Mouse (Mus musculus) forebrain, embryonic 11.5 days (tissue): ENCODE data around the gene Zfp131. TPM values are rescaled to one million over a fixed set of nuclear protein-coding genes. Genes with fewer than 3 reads are reported as not detected.

Experiments used
- ATAC-seq: fragments of 200-750 bp; cut with Nextera tagmentation; replicated peaks from 2 replicates; pipeline ENCODE4 v1.8.0; 2017; ENCODE audit warnings: moderate TSS enrichment; ENCODE audit not compliant: low FRiP score
- DNase-seq: peaks from one replicate; pipeline ENCODE4 v3.0.0-alpha.2; 2017; ENCODE audit warnings: low spot score
- H3K27ac ChIP-seq: fragments of 300-500 bp; sonication (generic); 2 replicates; pipeline ENCODE4 v1.5.1; 2014; ENCODE audit warnings: low read depth, low read length
- H3K27me3 ChIP-seq: fragments of 300-500 bp; sonication (generic); 2 replicates; pipeline ENCODE4 v1.6.1; 2014; ENCODE audit warnings: mild to moderate bottlenecking, low read length, mixed read lengths; ENCODE audit not compliant: control insufficient read depth, insufficient read depth
- H3K36me3 ChIP-seq: fragments of 300-500 bp; sonication (generic); 2 replicates; pipeline ENCODE4 v1.6.1; 2014; ENCODE audit warnings: mild to moderate bottlenecking, low read length, moderate library complexity, mixed read lengths; ENCODE audit not compliant: control insufficient read depth, insufficient read depth
- H3K4me1 ChIP-seq: fragments of 300-500 bp; sonication (generic); replicated peaks from 2 replicates; pipeline ENCODE4 v1.6.1; 2014; ENCODE audit warnings: low read length, mixed read lengths; ENCODE audit not compliant: control insufficient read depth, insufficient read depth
- H3K4me2 ChIP-seq: fragments of 300-500 bp; sonication (generic); 2 replicates; pipeline ENCODE4 v1.6.1; 2014; ENCODE audit warnings: low read depth, mild to moderate bottlenecking, low read length, moderate library complexity, mixed read lengths; ENCODE audit not compliant: severe bottlenecking
- H3K4me3 ChIP-seq: fragments of 300-500 bp; sonication (generic); 2 replicates; pipeline ENCODE4 v1.5.1; 2014; ENCODE audit warnings: low read depth, low read length
- H3K9ac ChIP-seq: fragments of 300-500 bp; sonication (generic); 2 replicates; pipeline ENCODE4 v1.6.1; 2014; ENCODE audit warnings: low read length
- H3K9me3 ChIP-seq: fragments of 300-500 bp; sonication (generic); 2 replicates; pipeline ENCODE4 v1.6.1; 2016; ENCODE audit warnings: low read length, mixed read lengths; ENCODE audit not compliant: control insufficient read depth
- WGBS: fragments of 180-500 bp; shearing (Covaris S2); extraction: QIAGEN DNeasy Blood & Tissue Kit; methylation state at CpG from one replicate; pipeline ENCODE4 v1.1.7; 2014; 5-methylcytosine and 5-hydroxymethylcytosine counted together
- polyA plus RNA-seq: library from polyadenylated mRNA; unstranded; fragments of >200 nt; fragmentation: Nextera tagmentation; extraction: Ambion mirVana; gene quantifications from 2 replicates; pipeline ENCODE4 v1.2.1, GENCODE M21; 2014

Zfp131 gene
- polyA plus RNA-seq, 1 experiment from 2014 or later, result 50.7 TPM

- H3K4me1 ChIP-seq, result no peaks in the 10 kb centered on the region
- DNase-seq (no peak), ATAC-seq (no peak)
- H3K9me3 ChIP-seq, result no peaks in the 10 kb centered on the region
- H3K4me3 ChIP-seq, result no peak overlapping the region
- H3K27ac ChIP-seq, result no peak overlapping the region
- peaks cover 5% of the 10 kb centered on the region; the same call in 1 of the 2 replicates for H3K36me3 ChIP-seq
- no peak overlapping the region for H3K9ac ChIP-seq
- WGBS, result 94% methylated on average over 7 of the region's 7 CpGs
- no peaks in the 10 kb centered on the region for H3K27me3 ChIP-seq
- H3K4me2 ChIP-seq, result no peak overlapping the region
These were observed 24.2 kb downstream of the Zfp131 start for GRCm38 (mm10) chr13:119766480-119766879.

GRCm38 (mm10) chr13:119756831-119757230 is 33.9 kb downstream of the Zfp131 start:
- H3K36me3 ChIP-seq, result no peaks in the 10 kb centered on the region
- 0 out of 2 replicates have a peak, but pooled peaks cover 1% of the 10 kb centered on the region for H3K4me1 ChIP-seq
- H3K27me3 ChIP-seq, result no peaks in the 10 kb centered on the region
- no peaks in the 10 kb centered on the region for H3K9me3 ChIP-seq
- WGBS, result 34% methylated on average over 5 of the region's 5 CpGs
- no peak overlapping the region for H3K27ac ChIP-seq
- no peak overlapping the region for H3K9ac ChIP-seq
- H3K4me2 ChIP-seq, result no peak overlapping the region
- H3K4me3 ChIP-seq, result no peak overlapping the region
- ATAC-seq (no peak), DNase-seq (no peak)

GRCm38 (mm10) chr13:119755681-119756471 is 34.8 kb downstream of the Zfp131 start, which contains the start of gene Nim1k:
Gene Nim1k (minus strand): TSS chr13:119755882.
- H3K27ac ChIP-seq, result peak within 1 kb of the TSS; percentile 28
- peak within 1 kb of the TSS; percentile 49 for H3K4me3 ChIP-seq
- H3K4me2 ChIP-seq, result peak within 1 kb of the TSS; percentile 85
- H3K9ac ChIP-seq, result peak within 1 kb of the TSS; percentile 68
- no peaks in the 10 kb centered on the region for H3K27me3 ChIP-seq
- no peaks in the 10 kb centered on the region for H3K36me3 ChIP-seq
- DNase-seq, result peak; percentile 89
- WGBS, result 1% methylated on average over 43 of the region's 43 CpGs
- H3K4me1 ChIP-seq, result 0 out of 2 replicates have a peak, but pooled peaks cover 1% of the 10 kb centered on the region
- no peaks in the 10 kb centered on the region for H3K9me3 ChIP-seq
- ATAC-seq, result peak; percentile 87

GRCm38 (mm10) chr13:119755141-119755547 is 35.5 kb downstream of the Zfp131 start:
- peak overlapping the region; percentile 49 for H3K4me3 ChIP-seq
- no peaks in the 10 kb centered on the region for H3K27me3 ChIP-seq
- under 1% methylated on average over 16 of the region's 16 CpGs for WGBS
- H3K4me2 ChIP-seq, result peak overlapping the region; percentile 85
- no peaks in the 10 kb centered on the region for H3K36me3 ChIP-seq
- ATAC-seq (peak; percentile 63), DNase-seq (peak; percentile 67)
- 0 out of 2 replicates have a peak overlapping the region, but pooled peaks have one; percentile 4 for H3K27ac ChIP-seq
- H3K4me1 ChIP-seq, result 0 out of 2 replicates have a peak, but pooled peaks cover 1% of the 10 kb centered on the region
- peak overlapping the region; percentile 68 for H3K9ac ChIP-seq
- no peaks in the 10 kb centered on the region for H3K9me3 ChIP-seq

GRCm38 (mm10) chr13:119754635-119755020 is 36.1 kb downstream of the Zfp131 start:
- 15% methylated on average over 3 of the region's 3 CpGs for WGBS
- DNase-seq (no peak), ATAC-seq (no peak)
- peak overlapping the region; percentile 68 for H3K9ac ChIP-seq
- H3K27me3 ChIP-seq, result no peaks in the 10 kb centered on the region
- H3K27ac ChIP-seq, result 0 out of 2 replicates have a peak overlapping the region, but pooled peaks have one; percentile 4
- no peaks in the 10 kb centered on the region for H3K9me3 ChIP-seq
- H3K4me3 ChIP-seq, result peak overlapping the region; percentile 49
- peak overlapping the region; percentile 85 for H3K4me2 ChIP-seq
- H3K4me1 ChIP-seq, result 0 out of 2 replicates have a peak, but pooled peaks cover 1% of the 10 kb centered on the region
- no peaks in the 10 kb centered on the region for H3K36me3 ChIP-seq

- no peaks in the 10 kb centered on the region for H3K36me3 ChIP-seq
- H3K9ac ChIP-seq, result no peak overlapping the region
- no peak overlapping the region; the same call in 1 of the 2 replicates for H3K4me3 ChIP-seq
- DNase-seq (peak; percentile 56), ATAC-seq (peak; percentile 69)
- no peaks in the 10 kb centered on the region for H3K9me3 ChIP-seq
- H3K27me3 ChIP-seq, result no peaks in the 10 kb centered on the region
- WGBS, result 35% methylated on average over 9 of the region's 9 CpGs
- H3K4me1 ChIP-seq, result 0 out of 2 replicates have a peak, but pooled peaks cover 1% of the 10 kb centered on the region
- H3K4me2 ChIP-seq, result peak overlapping the region; percentile 85; the same call in 1 of the 2 replicates
- peak overlapping the region; percentile 9; the same call in 1 of the 2 replicates for H3K27ac ChIP-seq
These were observed 36.6 kb downstream of the Zfp131 start for GRCm38 (mm10) chr13:119753859-119754634.

GRCm38 (mm10) chr13:119746930-119747329 is 43.8 kb downstream of the Zfp131 start:
- Histone ChIP-seq H3K4me2 (no peak overlapping the region), H3K9me3 (peaks cover 2% of the 10 kb centered on the region; the same call in 1 of the 2 replicates), H3K4me1 (no peaks in the 10 kb centered on the region; the same call in 1 of the 2 replicates), H3K9ac (no peak overlapping the region), H3K27ac (no peak overlapping the region), H3K4me3 (no peak overlapping the region), H3K27me3 (no peaks in the 10 kb centered on the region), H3K36me3 (no peaks in the 10 kb centered on the region)
- no peak for ATAC-seq
- WGBS, result 91% methylated on average over 4 of the region's 4 CpGs
- DNase-seq, result no peak

GRCm38 (mm10) chr13:119743470-119743869 is 47.2 kb downstream of the Zfp131 start:
- 53% methylated on average over 3 of the region's 3 CpGs for WGBS
- H3K9ac ChIP-seq, result no peak overlapping the region
- peaks cover 2% of the 10 kb centered on the region; the same call in 1 of the 2 replicates for H3K9me3 ChIP-seq
- H3K27ac ChIP-seq, result no peak overlapping the region
- no peak overlapping the region for H3K4me3 ChIP-seq
- H3K4me2 ChIP-seq, result no peak overlapping the region
- peak; percentile 22 for DNase-seq
- no peaks in the 10 kb centered on the region for H3K27me3 ChIP-seq
- H3K36me3 ChIP-seq, result no peaks in the 10 kb centered on the region
- H3K4me1 ChIP-seq, result no peaks in the 10 kb centered on the region; the same call in 1 of the 2 replicates
- ATAC-seq, result no peak
